Mouse (Mus musculus) erythroid progenitor cell, adult 5-6 weeks (primary cell): Measurements from ENCODE around the gene Sema4g. TPM values are rescaled to one million over a fixed set of nuclear protein-coding genes. Genes with fewer than 3 reads are reported as not detected.

Source experiments
- ATAC-seq: replicated peaks from 2 replicates; pipeline ENCODE4 v1.8.0; 2016; ENCODE audit warnings: moderate number of reproducible peaks, mild to moderate bottlenecking, moderate TSS enrichment, inconsistent platforms; ENCODE audit not compliant: poor library complexity, low FRiP score, severe bottlenecking
- total RNA-seq, 2 experiments: library from RNA; stranded (forward) in 1 of 2; stranded (reverse) in 1 of 2; fragments of 150-400 nt in 1 of 2; fragments of 186-747, 209-891 nt in 1 of 2; gene quantifications; 2 replicates each; pipeline versions ENCODE4 v1.2.3 to v1.2.4; 2015 to 2017; ENCODE audit warnings: low replicate concordance in 2 of 2

Sema4g gene
- total RNA-seq, 2 experiments from 2014 or later, result not detected

GRCm38 (mm10) chr19:45002301-45002700, 13.4 kb downstream of the Sema4g start:
- no peak for ATAC-seq

GRCm38 (mm10) chr19:45003740-45004516, 15.0 kb downstream of the Sema4g start:
- no peak for ATAC-seq

GRCm38 (mm10) chr19:45005444-45005843, 16.5 kb downstream of the Sema4g start, which contains the start of gene Twnk:
Gene Twnk, plus strand, starts transcription at chr19:45005663.
- ATAC-seq, result peak; percentile 76

- peak; percentile 94 for ATAC-seq
These were observed 17.2 kb downstream of the Sema4g start, which contains the start of gene Mrpl43 for GRCm38 (mm10) chr19:45005957-45006712. Gene Mrpl43, minus strand, starts transcription at chr19:45006442.

- ATAC-seq, result no peak
These were observed 18.1 kb downstream of the Sema4g start for GRCm38 (mm10) chr19:45007021-45007420.

GRCm38 (mm10) chr19:45007425-45008191, 18.7 kb downstream of the Sema4g start:
- ATAC-seq, result no peak

GRCm38 (mm10) chr19:45010646-45011045, 21.7 kb downstream of the Sema4g start:
- ATAC-seq, result no peak

GRCm38 (mm10) chr19:45012219-45012618, 23.3 kb downstream of the Sema4g start:
- ATAC-seq, result no peak

GRCm38 (mm10) chr19:45012636-45013035, 23.7 kb downstream of the Sema4g start:
- ATAC-seq, result no peak

GRCm38 (mm10) chr19:45013581-45014225, 24.8 kb downstream of the Sema4g start:
- ATAC-seq, result no peak

- ATAC-seq, result no peak
These were observed 25.6 kb downstream of the Sema4g start, which contains the start of gene Lzts2 for GRCm38 (mm10) chr19:45014335-45014971. Gene Lzts2, plus strand, starts transcription at chr19:45014414.

- peak; percentile 23; the same call in 1 of the 2 replicates for ATAC-seq
These were observed 26.1 kb downstream of the Sema4g start for GRCm38 (mm10) chr19:45014981-45015402.

GRCm38 (mm10) chr19:45015518-45016281, 26.8 kb downstream of the Sema4g start:
- peak; percentile 70 for ATAC-seq

- no peak for ATAC-seq
These were observed 27.7 kb downstream of the Sema4g start for GRCm38 (mm10) chr19:45016341-45017215.

GRCm38 (mm10) chr19:45017216-45017771, 28.4 kb downstream of the Sema4g start:
- ATAC-seq, result no peak

- no peak for ATAC-seq
These were observed 29.0 kb downstream of the Sema4g start for GRCm38 (mm10) chr19:45017909-45018308.

- no peak for ATAC-seq
These were observed 29.5 kb downstream of the Sema4g start for GRCm38 (mm10) chr19:45018351-45018831.
